Mouse (Mus musculus) G1E (cell line): ENCODE measurements around the gene Tnpo2. TPM values are rescaled to one million over a fixed set of nuclear protein-coding genes. Genes with fewer than 3 reads are reported as not detected.

Experiments used
- ATAC-seq: 2 replicates; pipeline ENCODE4 v1.8.0; 2016; ENCODE audit warnings: mild to moderate bottlenecking; ENCODE audit not compliant: insufficient number of reproducible peaks, poor library complexity, low FRiP score, severe bottlenecking; ENCODE audit errors: extremely low read depth
- DNase-seq: peaks from one replicate; pipeline ENCODE4 v3.0.0; 2012; ENCODE audit warnings: low spot score
- H3K27me3 ChIP-seq: 2 replicates; pipeline ENCODE4 v1.6.1; 2012; ENCODE audit warnings: mild to moderate bottlenecking, low read length, inconsistent platforms; ENCODE audit not compliant: insufficient read depth
- H3K36me3 ChIP-seq: replicated peaks from 2 replicates; pipeline ENCODE3; 2012; ENCODE audit warnings: mild to moderate bottlenecking, inconsistent platforms
- H3K4me1 ChIP-seq: 2 replicates; pipeline ENCODE4 v1.6.1; 2012; ENCODE audit warnings: low read depth, low read length, inconsistent platforms, mixed read lengths; ENCODE audit not compliant: insufficient read depth
- H3K4me3 ChIP-seq: 2 replicates; pipeline ENCODE4 v1.5.1; 2012; ENCODE audit warnings: low read depth, mild to moderate bottlenecking, inconsistent platforms, low read length, moderate library complexity, mixed read lengths
- H3K9me3 ChIP-seq: replicated peaks from 2 replicates; pipeline ENCODE4 v1.6.1; 2012; ENCODE audit warnings: inconsistent platforms
- CTCF ChIP-seq: IDR thresholded peaks from 2 replicates; pipeline ENCODE4 v1.5.1; 2012; ENCODE audit warnings: low read depth, low read length, inconsistent platforms, mixed read lengths
- GATA1 ChIP-seq: IDR thresholded peaks from 2 replicates; pipeline ENCODE4 v1.6.1; 2012; ENCODE audit warnings: borderline replicate concordance, low read length, inconsistent platforms, mixed read lengths
- GATA2 ChIP-seq: IDR thresholded peaks from 2 replicates; pipeline ENCODE4 v1.6.1; 2012; ENCODE audit warnings: low read depth, low read length, inconsistent platforms, borderline replicate concordance
- POLR2AphosphoS5 ChIP-seq: IDR thresholded peaks from 2 replicates; pipeline ENCODE4 v1.6.1; 2012; ENCODE audit warnings: low read depth, low read length, inconsistent platforms; ENCODE audit not compliant: insufficient replicate concordance
- TAL1 ChIP-seq: conservative IDR thresholded peaks from 2 replicates; pipeline ENCODE4 v1.6.1; 2012; ENCODE audit warnings: low read depth, low read length, inconsistent platforms, mixed read lengths
- polyA plus RNA-seq: library from polyadenylated mRNA; stranded (reverse); fragments of >175 nt; gene quantifications from 2 replicates; pipeline ENCODE4 v1.2.3, GENCODE M21; 2012
- total RNA-seq, 2 experiments: library from RNA; stranded (forward) in 1 of 2; stranded (reverse) in 1 of 2; fragments of 200-1000 nt in 1 of 2; fragments of >200 nt in 1 of 2; fragmentation: Nextera tagmentation in 1 of 2; gene quantifications; 2 replicates each; pipeline ENCODE4 v1.2.3; 2014 to 2017

The Tnpo2 gene
- total and polyA plus RNA-seq, 3 experiments, result 26.5 to 83.8 (median 38.9) TPM

DNA sequence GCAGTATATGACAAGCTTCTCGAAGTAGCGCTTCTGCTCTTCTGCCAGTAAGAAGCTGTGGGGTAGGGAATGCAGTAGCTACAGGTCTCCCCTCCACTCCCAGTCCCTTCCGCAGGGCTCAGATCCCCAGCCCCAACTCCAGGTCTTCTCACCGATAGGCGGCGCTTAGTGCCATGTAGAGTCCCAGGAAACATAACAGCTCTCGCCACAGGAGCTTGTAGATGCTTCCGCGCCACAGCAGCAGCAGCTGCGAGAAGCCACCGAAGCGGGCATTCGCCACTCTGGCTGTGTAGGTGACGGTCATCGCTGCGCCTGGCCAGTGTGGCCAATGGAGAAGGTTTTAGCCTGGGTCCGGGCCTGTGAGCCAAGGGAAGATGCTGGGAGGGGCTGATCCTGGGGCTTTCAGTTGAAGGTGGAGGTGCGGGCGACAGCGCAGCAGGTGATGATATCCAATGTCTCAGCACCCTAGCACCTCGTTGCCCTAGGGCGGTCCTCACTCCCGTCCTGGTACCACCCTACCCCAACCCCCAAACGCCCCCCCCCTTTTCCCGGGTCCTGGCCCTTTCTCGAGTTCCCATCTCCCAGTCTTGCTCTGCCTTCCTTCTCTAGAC, 23.4 kb upstream of the Tnpo2 start:
- no peak overlapping the region; the same call in 1 of the 2 replicates for H3K4me3 ChIP-seq
- H3K36me3 ChIP-seq, result peaks cover 18% of the 10 kb centered on the region
- peaks cover 43% of the 10 kb centered on the region for H3K27me3 ChIP-seq
- DNase-seq (no peak), ATAC-seq (no peak)
- H3K9me3 ChIP-seq, result peaks cover 3% of the 10 kb centered on the region
- H3K4me1 ChIP-seq, result peaks cover 15% of the 10 kb centered on the region
- no peak for TF ChIP-seq TAL1
- TF ChIP-seq CTCF, result no peak
- TF ChIP-seq GATA2, result no peak

DNA sequence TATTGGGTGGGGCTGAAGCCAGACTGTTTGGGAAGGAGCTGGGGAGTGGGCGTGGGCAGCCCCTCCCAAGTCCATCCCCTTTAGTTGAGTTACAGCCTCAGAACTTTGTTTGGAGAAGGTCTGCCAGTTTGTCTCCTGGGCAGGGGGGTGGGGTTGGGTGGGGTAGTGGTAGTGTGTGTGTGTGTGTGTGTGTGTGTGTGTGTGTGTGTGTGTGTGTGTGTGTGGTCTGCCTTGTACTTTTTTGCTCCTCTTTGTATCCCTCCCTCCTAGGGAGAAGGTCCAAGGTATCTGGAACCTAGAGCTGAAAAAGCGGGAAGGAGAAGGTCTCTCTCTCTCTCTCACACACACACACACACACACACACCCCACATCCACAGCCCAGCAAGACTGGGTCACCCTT, 22.3 kb upstream of the Tnpo2 start, which contains the start of gene Best2:
Best2 (minus strand) TSS at position 101 of the 400 bp plus-strand sequence.
- no peak for ATAC-seq
- peaks cover 35% of the 10 kb centered on the region for H3K27me3 ChIP-seq
- no peak for DNase-seq
- H3K4me3 ChIP-seq, result no peak within 1 kb of the TSS; the same call in 1 of the 2 replicates
- H3K4me1 ChIP-seq, result peaks cover 18% of the 10 kb centered on the region
- peaks cover 29% of the 10 kb centered on the region for H3K36me3 ChIP-seq
- H3K9me3 ChIP-seq, result no peaks in the 10 kb centered on the region
- no peak for TF ChIP-seq POLR2AphosphoS5

DNA sequence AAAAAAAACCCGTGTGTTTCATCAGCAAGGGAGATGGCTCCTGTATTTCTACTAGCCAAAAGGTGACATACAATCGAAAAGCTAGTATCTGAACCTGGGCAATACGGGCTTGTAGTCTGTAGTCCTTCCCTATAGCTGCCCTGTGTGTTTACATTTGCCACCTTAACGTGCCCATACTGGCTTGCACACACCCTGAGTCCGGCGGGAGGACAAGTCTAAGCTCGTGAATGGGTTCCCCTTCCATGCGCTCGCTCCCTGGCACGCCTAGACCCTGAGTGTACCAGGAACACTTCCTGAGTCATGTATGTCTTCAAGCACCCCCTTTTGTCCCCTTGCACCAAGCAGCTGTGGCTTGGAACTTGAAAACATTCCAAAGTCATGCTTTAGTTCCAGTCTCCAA, 20.0 kb upstream of the Tnpo2 start:
- peaks cover 24% of the 10 kb centered on the region for H3K27me3 ChIP-seq
- peaks cover 26% of the 10 kb centered on the region for H3K4me1 ChIP-seq
- peaks cover 52% of the 10 kb centered on the region for H3K36me3 ChIP-seq
- ATAC-seq, result no peak
- no peak overlapping the region for H3K4me3 ChIP-seq
- DNase-seq, result no peak
- H3K9me3 ChIP-seq, result no peaks in the 10 kb centered on the region
- TF ChIP-seq GATA1, result no peak
- TF ChIP-seq POLR2AphosphoS5, result no peak
- no peak for TF ChIP-seq GATA2
- TF ChIP-seq TAL1, result no peak
- TF ChIP-seq CTCF, result no peak

DNA sequence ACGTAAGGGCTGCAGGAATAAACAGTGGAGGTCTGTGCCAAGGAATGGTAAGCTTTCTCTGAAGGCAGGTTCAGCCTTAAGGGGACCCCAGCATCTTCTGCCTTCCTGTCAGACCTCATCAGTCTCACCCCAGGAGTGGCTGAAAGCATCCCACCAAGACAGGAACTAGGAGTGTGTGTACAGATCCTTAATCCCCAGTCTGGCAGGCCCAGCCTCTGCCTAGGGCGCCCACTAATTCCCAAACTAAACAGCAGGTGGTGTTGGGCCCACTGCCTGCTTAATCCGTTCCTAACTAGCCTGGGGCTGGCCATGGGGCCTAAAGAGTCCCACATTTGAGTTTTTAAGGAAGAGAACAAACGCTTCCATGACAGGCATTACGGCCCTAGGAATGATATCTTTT, 19.5 kb upstream of the Tnpo2 start:
- ATAC-seq (no peak), DNase-seq (no peak)
- no peak overlapping the region for H3K4me3 ChIP-seq
- H3K9me3 ChIP-seq, result no peaks in the 10 kb centered on the region
- peaks cover 57% of the 10 kb centered on the region for H3K36me3 ChIP-seq
- TF ChIP-seq CTCF, result no peak
- TF ChIP-seq GATA2, result no peak
- TF ChIP-seq TAL1, result no peak
- no peak for TF ChIP-seq GATA1
- no peak for TF ChIP-seq POLR2AphosphoS5
- H3K4me1 ChIP-seq, result peaks cover 28% of the 10 kb centered on the region
- peaks cover 22% of the 10 kb centered on the region for H3K27me3 ChIP-seq

DNA sequence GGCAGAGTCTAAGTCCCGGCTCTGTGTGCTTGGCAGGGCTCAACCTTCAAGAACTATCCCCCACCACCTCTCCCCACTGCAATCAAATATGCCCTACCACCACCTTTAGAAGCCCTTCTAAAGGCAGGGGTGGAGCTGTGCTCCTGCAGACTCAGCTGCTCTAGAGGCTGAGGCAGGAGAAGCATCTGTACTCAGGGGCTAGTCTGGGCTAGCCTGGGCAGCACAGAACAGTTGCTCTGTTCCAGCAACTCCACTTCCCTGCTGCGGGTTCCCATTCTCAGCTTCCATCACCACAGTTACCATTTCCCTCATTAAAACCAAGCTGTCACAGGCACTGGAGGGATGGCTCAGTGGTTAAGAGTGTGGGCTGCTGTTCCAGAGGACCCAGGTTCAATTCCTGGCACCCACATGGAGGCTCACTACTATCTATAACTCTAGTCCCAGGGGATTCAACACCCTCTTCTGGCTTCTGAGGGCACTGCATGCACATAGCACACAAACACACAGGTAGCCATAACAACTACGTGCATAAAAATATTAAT, 15.1 kb upstream of the Tnpo2 start:
- H3K4me3 ChIP-seq, result no peak overlapping the region
- no peaks in the 10 kb centered on the region for H3K27me3 ChIP-seq
- peaks cover 43% of the 10 kb centered on the region for H3K4me1 ChIP-seq
- no peak for TF ChIP-seq CTCF
- TF ChIP-seq GATA2, result no peak
- TF ChIP-seq TAL1, result no peak
- TF ChIP-seq GATA1, result no peak
- TF ChIP-seq POLR2AphosphoS5, result no peak
- no peak for DNase-seq
- H3K9me3 ChIP-seq, result no peaks in the 10 kb centered on the region
- peaks cover 76% of the 10 kb centered on the region for H3K36me3 ChIP-seq
- ATAC-seq, result no peak

DNA sequence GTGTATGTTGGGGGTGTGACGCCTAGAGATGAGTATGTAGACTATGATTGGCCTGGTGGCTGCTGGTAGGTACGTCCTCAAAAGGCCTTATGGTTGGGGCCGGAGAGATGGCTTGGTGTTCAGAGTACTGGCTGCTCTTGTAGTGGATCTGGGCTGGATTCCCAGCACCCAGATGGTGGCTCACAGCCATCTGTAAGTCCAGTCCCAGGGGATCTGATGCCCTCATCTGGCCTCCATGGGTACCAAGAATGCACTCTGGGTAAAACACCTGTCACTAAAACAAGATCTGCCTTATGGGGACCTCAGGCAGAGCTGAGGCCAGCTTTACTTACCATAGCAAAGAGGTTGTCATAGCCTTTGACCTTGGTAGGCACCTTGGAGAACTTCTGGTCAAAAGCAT, 12.9 kb upstream of the Tnpo2 start:
- ATAC-seq (no peak), DNase-seq (no peak)
- TF ChIP-seq TAL1, result no peak
- TF ChIP-seq POLR2AphosphoS5, result no peak
- no peak for TF ChIP-seq GATA2
- TF ChIP-seq CTCF, result no peak
- no peak for TF ChIP-seq GATA1
- H3K27me3 ChIP-seq, result no peaks in the 10 kb centered on the region
- peaks cover 60% of the 10 kb centered on the region for H3K36me3 ChIP-seq
- peak overlapping the region; percentile 88 for H3K4me3 ChIP-seq
- H3K4me1 ChIP-seq, result peaks cover 52% of the 10 kb centered on the region
- H3K9me3 ChIP-seq, result no peaks in the 10 kb centered on the region

DNA sequence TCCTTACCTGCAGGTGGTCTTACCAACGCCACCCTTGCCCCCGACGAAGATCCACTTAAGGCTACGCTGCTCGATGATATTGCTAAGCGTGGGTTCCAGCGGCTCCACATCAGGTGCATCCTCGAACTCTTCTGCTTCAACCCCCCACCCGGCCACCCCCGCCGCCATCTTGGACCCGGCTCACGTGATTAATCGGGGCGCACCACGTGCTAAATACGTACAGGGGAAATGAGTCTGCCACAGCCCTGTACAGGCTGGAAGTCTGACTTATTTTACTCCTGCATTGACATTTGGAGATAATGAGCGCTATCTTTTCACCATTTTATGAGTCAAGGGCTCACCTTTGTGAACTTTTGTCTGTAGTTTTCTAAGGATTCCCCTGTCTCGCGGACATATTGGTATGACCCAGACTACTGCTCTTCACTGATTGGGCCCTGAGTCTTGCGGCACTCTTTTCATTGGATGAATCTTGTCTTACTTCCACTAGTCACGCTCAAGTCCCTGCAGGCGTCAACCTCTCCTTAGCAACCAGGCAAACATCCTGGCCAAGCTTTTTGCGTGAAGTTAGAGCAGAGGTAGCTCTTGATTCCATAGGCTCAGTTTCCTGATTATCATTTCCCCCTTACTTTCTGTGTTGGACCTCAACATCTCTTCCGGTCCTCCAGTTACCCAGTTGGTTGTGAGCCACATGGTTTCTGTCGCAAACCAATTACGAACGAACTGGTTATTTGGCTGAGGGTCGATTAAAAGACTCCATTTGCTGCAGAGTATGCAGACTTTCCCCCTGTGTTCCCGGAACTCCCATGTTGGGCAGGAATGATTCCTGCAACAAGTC, 11.4 kb upstream of the Tnpo2 start, which contains the start of gene Asna1:
Asna1 (minus strand) TSS at position 184 of the 835 bp plus-strand sequence.
- H3K4me1 ChIP-seq, result peaks cover 62% of the 10 kb centered on the region
- peaks cover 60% of the 10 kb centered on the region for H3K36me3 ChIP-seq
- peak; percentile 90 for DNase-seq
- H3K9me3 ChIP-seq, result no peaks in the 10 kb centered on the region
- TF ChIP-seq TAL1 (no peak), GATA1 (no peak), GATA2 (no peak), POLR2AphosphoS5 (no peak), CTCF (no peak)
- H3K4me3 ChIP-seq, result peak within 1 kb of the TSS; percentile 88
- no peaks in the 10 kb centered on the region for H3K27me3 ChIP-seq
- peak; percentile 82 for ATAC-seq
